Mouse (Mus musculus): ENCODE data around the gene Ptprd. TPM values are rescaled to one million over a fixed set of nuclear protein-coding genes. Genes with fewer than 3 reads are reported as not detected.

The Ptprd gene
- polyA plus RNA-seq, 1 experiment from 2014 or later = 15.9 TPM

DNA sequence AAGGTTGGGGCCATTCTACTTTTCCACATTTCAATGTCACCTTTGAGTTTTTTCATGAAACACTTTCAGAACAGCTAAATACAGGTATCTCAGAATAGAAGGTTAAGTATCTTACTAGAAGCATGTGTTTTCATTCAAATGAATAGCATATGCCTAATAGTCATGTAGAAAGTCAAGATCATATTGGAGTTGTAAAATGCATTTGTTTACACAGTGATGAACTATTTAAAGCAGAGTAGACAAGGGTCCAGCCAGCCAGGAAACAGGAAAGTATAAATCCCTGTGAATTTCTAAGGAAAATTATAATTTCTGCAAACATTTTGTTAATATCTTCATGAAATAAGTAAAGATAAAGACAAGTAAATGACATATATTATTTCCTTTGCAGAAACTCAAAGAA lies 1970.2 kb downstream of the Ptprd start:
- no peak for ATAC-seq (ENCODE audit: borderline replicate concordance, extremely low read depth, low FRiP score, low TSS enrichment)
- Histone ChIP-seq H3K9ac (no peak overlapping the region), H3K27ac (no peak overlapping the region), H3K4me1 (no peaks in the 10 kb centered on the region), H3K27me3 (no peaks in the 10 kb centered on the region), H3K9me3 (no peaks in the 10 kb centered on the region), H3K4me3 (no peak overlapping the region), H3K36me3 (no peaks in the 10 kb centered on the region), H3K4me2 (no peak overlapping the region)

DNA sequence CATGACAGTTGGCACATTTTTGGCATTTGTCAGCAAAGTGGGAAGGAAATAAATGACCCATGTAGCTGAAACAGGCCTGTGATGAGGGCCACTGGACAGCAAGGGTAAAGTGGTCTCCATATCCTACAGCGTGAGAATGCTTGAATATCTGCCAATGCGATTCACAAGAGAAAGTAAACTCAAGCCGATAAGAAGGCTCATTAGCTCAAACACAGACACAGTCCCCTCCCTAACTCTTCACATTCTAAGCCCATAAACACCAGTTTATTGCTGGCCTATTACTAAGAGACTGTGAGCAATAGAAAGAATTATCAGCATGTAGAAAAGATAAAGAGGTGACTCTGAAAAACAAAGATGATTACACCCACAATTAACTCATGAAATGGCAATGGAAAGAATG lies 1970.6 kb downstream of the Ptprd start:
- Histone ChIP-seq H3K9me3 (no peaks in the 10 kb centered on the region), H3K27ac (no peak overlapping the region), H3K4me1 (no peaks in the 10 kb centered on the region), H3K9ac (no peak overlapping the region), H3K4me3 (no peak overlapping the region), H3K27me3 (no peaks in the 10 kb centered on the region), H3K4me2 (no peak overlapping the region), H3K36me3 (no peaks in the 10 kb centered on the region)
- WGBS = 40% methylated on average over 3 of the region's 3 CpGs
- ATAC-seq (ENCODE audit: borderline replicate concordance, extremely low read depth, low FRiP score, low TSS enrichment) = no peak

DNA sequence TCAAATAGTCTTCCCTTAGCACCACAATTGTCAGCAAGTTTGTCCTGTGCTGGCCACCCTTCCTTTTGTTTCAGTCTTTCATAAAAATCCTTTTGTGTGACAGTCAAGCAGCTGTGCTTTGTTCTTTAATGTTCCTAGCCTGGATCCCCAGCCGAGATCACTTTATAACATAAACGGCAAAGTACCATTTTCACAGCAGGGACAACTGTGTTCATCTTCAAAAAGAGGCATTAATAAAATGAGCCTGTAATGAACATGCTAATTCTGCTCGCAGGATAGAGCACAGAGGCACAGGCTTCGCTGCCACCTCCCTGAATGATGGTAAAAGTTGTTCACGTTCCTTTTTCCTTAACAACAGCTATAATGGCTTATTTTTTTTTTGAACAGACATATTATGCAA lies 1972.7 kb downstream of the Ptprd start:
- Histone ChIP-seq H3K27me3 (no peaks in the 10 kb centered on the region), H3K9ac (no peak overlapping the region), H3K4me3 (no peak overlapping the region), H3K4me1 (no peaks in the 10 kb centered on the region), H3K36me3 (no peaks in the 10 kb centered on the region), H3K27ac (no peak overlapping the region), H3K9me3 (no peaks in the 10 kb centered on the region), H3K4me2 (no peak overlapping the region)
- 55% methylated on average over 5 of the region's 5 CpGs for WGBS
- ATAC-seq (ENCODE audit: borderline replicate concordance, extremely low read depth, low FRiP score, low TSS enrichment) = no peak

DNA sequence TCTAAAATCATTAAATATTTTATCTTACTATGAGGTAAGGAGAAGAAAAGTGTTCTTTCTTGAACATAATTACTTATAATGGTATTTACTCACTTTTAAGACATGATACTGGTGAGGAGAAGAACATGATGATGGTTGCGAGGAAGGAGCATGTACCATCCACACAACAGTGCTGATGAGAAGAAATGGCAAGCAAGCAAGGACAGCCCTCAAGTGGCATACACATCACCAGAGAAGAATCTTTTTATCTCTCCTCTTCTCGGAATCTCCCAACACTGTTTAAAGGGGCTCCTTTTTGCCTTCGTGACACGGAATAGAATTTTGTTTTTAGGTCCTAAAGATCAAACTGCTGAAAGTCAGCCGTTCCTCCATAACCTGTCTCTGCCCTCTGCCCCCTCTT lies 1973.2 kb downstream of the Ptprd start:
- Histone ChIP-seq H3K27me3 (no peaks in the 10 kb centered on the region), H3K4me3 (no peak overlapping the region), H3K9ac (no peak overlapping the region), H3K4me2 (no peak overlapping the region), H3K36me3 (no peaks in the 10 kb centered on the region), H3K4me1 (no peaks in the 10 kb centered on the region), H3K9me3 (no peaks in the 10 kb centered on the region), H3K27ac (no peak overlapping the region)
- ATAC-seq (ENCODE audit: borderline replicate concordance, extremely low read depth, low FRiP score, low TSS enrichment) = no peak
- WGBS = 66% methylated on average over 5 of the region's 5 CpGs

DNA sequence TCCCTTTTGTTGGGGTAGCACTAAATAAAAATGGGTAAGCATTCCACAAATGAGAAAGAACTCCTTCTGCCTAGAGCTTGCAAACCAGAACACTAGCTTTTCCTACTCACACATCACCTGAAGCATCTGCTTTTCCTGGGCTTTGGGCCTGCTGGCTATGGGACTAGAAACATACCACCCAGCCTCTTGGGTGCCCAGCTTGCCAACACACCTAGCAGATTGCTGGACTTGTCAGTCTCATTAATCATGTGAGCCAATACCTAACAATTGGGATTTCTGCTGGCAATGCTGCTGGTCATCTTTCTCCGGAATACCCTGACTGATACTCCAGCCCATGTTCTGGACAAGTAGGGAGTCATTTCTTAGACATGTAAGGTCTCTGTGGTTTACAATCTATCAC lies 1973.9 kb downstream of the Ptprd start:
- Histone ChIP-seq H3K27me3 (no peaks in the 10 kb centered on the region), H3K27ac (no peak overlapping the region), H3K4me1 (no peaks in the 10 kb centered on the region), H3K4me3 (no peak overlapping the region), H3K36me3 (no peaks in the 10 kb centered on the region), H3K9ac (no peak overlapping the region), H3K4me2 (no peak overlapping the region), H3K9me3 (no peaks in the 10 kb centered on the region)
- ATAC-seq (ENCODE audit: borderline replicate concordance, extremely low read depth, low FRiP score, low TSS enrichment) = no peak
- WGBS = 74% methylated on average over 1 of the region's 1 CpGs

DNA sequence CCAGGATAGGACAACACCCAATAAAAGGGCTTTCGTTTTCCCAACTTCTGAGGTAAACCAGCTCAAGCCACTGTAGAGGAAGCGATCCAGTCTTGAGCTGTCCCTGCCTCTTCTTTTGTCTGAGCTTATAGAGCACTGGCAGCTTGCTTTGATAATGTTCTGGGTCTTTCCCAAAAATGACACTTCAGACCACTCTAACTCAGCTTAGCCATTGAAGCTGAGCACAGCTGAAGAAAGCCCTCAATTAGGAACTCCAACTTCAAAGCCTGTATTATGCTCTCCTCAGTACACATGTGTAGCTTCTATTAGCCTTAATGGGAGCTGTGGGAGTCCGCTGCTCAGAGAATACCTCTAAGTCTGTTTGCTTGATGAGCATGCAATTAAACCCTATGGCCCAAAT lies 1988.0 kb downstream of the Ptprd start:
- Histone ChIP-seq H3K27me3 (no peaks in the 10 kb centered on the region), H3K27ac (no peak overlapping the region), H3K9ac (no peak overlapping the region), H3K4me2 (no peak overlapping the region), H3K9me3 (no peaks in the 10 kb centered on the region), H3K4me1 (no peaks in the 10 kb centered on the region), H3K4me3 (no peak overlapping the region), H3K36me3 (no peaks in the 10 kb centered on the region)
- no peak for ATAC-seq (ENCODE audit: borderline replicate concordance, extremely low read depth, low FRiP score, low TSS enrichment)
- WGBS = 86% methylated on average over 3 of the region's 3 CpGs

DNA sequence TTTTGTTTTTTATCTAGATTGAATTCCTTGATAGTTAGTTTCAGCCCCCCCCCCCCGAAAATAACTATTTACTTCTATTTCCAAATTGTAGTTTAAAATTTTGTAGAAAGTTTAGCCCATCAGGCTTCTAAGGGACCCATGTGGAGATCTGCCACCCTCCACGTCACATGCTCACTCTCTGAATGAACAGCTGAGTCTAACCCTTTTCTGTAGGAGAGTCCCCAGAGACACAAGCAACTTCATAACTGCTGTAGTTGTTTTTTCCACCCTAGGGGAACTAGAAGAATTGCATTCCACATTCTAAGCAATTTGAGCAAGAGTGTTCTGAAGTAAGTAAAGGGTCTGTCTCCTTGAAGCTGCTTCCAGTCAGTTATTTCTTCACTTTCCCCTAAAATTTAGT lies 1989.2 kb downstream of the Ptprd start:
- Histone ChIP-seq H3K36me3 (no peaks in the 10 kb centered on the region), H3K4me3 (no peak overlapping the region), H3K4me1 (no peaks in the 10 kb centered on the region), H3K27me3 (no peaks in the 10 kb centered on the region), H3K9ac (no peak overlapping the region), H3K4me2 (no peak overlapping the region), H3K27ac (no peak overlapping the region), H3K9me3 (no peaks in the 10 kb centered on the region)
- no peak for ATAC-seq (ENCODE audit: borderline replicate concordance, extremely low read depth, low FRiP score, low TSS enrichment)
- 67% methylated on average over 2 of the region's 2 CpGs for WGBS

DNA sequence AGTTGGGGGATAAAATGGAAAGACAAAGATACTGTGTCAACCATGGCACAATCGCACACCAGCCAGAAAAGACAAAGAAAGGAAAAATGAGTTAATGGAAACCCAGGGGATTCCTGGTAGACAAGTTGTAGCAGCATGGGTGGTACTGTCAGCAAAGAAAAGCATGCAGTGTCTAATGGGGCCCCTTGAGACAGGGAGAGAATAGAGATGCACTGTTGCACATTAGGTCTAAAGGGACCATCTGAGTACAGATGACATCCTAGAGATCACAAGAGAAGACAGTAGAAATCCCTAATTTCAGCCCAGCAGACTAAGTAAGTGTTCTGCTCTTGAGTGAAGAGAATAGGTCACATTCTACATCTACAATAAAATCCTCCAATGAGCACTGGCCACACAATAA lies 1993.7 kb downstream of the Ptprd start:
- no peaks in the 10 kb centered on the region for H3K9me3 ChIP-seq
- H3K4me1 ChIP-seq = no peaks in the 10 kb centered on the region
- H3K27me3 ChIP-seq = no peaks in the 10 kb centered on the region
- H3K4me2 ChIP-seq = no peak overlapping the region
- no peaks in the 10 kb centered on the region for H3K36me3 ChIP-seq
- no peak overlapping the region for H3K27ac ChIP-seq
- H3K9ac ChIP-seq = no peak overlapping the region
- WGBS = 89% methylated on average over 1 of the region's 1 CpGs
- no peak for ATAC-seq (ENCODE audit: borderline replicate concordance, extremely low read depth, low FRiP score, low TSS enrichment)
- no peak overlapping the region for H3K4me3 ChIP-seq

DNA sequence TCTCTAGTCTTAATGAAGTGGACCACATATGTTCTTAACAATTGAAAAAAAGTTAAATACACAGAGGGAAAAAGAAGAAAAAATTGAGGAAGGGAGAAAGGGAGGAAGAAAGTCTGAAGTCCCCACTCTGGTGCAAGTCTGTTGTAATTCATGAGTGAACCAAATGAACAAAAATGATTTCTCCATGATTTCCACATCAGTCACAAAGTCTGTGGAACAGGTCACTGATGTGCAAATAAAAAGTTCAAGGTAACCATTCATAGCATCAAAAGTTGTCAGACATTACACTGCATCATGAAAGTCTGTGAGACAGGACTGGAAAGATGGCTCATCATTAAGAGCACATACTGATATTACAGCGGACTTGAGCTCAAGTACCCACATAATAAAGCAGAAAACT lies 1996.6 kb downstream of the Ptprd start:
- no peak for ATAC-seq (ENCODE audit: borderline replicate concordance, extremely low read depth, low FRiP score, low TSS enrichment)
- 84% methylated on average over 1 of the region's 1 CpGs for WGBS
- H3K27ac ChIP-seq = no peak overlapping the region
- H3K4me3 ChIP-seq = no peak overlapping the region
- no peak overlapping the region for H3K4me2 ChIP-seq
- no peaks in the 10 kb centered on the region for H3K9me3 ChIP-seq
- no peak overlapping the region for H3K9ac ChIP-seq
- H3K36me3 ChIP-seq = no peaks in the 10 kb centered on the region
- H3K27me3 ChIP-seq = no peaks in the 10 kb centered on the region
- no peaks in the 10 kb centered on the region for H3K4me1 ChIP-seq

DNA sequence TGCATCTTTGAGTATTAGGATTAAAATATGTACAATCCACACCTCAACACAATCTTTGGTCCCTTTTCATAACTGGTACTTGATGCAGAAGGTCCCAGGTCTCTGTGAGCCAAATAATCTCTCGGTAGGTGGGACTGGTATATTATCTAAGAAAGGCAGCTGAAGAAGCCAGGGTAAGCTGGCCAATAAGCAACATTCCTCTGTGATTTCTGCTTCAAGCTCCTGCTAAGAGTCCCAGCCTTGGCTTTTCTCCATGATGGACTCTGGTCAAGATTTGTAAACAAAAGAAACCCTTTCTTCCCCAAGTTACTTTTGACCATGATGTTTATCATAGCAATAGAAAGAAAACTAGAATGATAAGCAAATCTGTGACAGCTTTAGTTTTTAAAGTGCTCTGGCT lies 2012.4 kb downstream of the Ptprd start:
- Histone ChIP-seq H3K27ac (no peak overlapping the region), H3K4me3 (no peak overlapping the region), H3K9ac (no peak overlapping the region), H3K4me1 (no peaks in the 10 kb centered on the region), H3K9me3 (no peaks in the 10 kb centered on the region), H3K36me3 (no peaks in the 10 kb centered on the region), H3K27me3 (no peaks in the 10 kb centered on the region), H3K4me2 (no peak overlapping the region)
- 0 out of 2 replicates have a peak, but pooled peaks have one; percentile 42 for ATAC-seq (ENCODE audit: borderline replicate concordance, extremely low read depth, low FRiP score, low TSS enrichment)
- 22% methylated on average over 1 of the region's 1 CpGs for WGBS

DNA sequence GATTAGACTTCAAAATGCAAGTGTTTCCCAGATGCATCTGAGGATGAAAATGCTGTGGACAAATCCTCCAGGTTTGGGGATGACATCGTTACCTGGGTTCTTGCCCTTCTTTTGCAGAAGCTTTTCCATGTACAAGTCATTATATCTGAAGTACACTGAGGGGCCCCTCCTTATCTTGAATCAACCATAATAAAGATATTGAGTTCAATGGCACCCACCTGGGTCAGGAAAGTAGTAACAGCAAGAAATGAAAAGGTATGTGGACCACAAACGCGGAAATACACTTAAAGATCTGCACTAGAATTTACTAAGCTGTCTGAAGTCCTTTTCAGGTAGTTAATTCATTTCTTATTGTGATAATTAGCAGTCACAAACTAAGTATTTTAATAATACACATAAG lies 2017.0 kb downstream of the Ptprd start:
- H3K4me2 ChIP-seq = no peak overlapping the region
- no peaks in the 10 kb centered on the region for H3K4me1 ChIP-seq
- WGBS = 76% methylated on average over 3 of the region's 3 CpGs
- H3K27me3 ChIP-seq = no peaks in the 10 kb centered on the region
- ATAC-seq (ENCODE audit: borderline replicate concordance, extremely low read depth, low FRiP score, low TSS enrichment) = no peak
- no peaks in the 10 kb centered on the region for H3K36me3 ChIP-seq
- H3K9me3 ChIP-seq = no peaks in the 10 kb centered on the region
- no peak overlapping the region for H3K27ac ChIP-seq
- H3K4me3 ChIP-seq = no peak overlapping the region
- no peak overlapping the region for H3K9ac ChIP-seq

DNA sequence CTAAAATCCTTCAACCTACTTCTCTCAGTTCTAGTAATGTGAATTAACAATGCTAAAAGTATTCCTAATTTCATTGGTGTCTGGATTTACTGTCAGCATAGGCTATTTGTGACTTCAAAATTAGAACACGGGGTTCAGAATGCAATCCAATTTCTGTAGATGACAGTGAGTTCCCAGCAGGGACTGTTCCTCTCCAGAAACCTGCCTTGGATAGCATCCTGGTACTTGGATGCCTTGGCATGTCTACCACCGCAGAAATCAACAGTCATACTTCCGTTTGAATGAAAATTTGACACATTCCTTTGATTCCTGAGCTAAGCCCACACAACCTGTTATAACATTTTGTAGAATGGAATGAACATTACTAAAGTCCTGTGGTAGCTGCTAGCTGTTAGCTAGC lies 2018.3 kb downstream of the Ptprd start:
- Histone ChIP-seq H3K27me3 (no peaks in the 10 kb centered on the region), H3K4me1 (no peaks in the 10 kb centered on the region), H3K27ac (no peak overlapping the region), H3K9ac (no peak overlapping the region), H3K9me3 (no peaks in the 10 kb centered on the region), H3K36me3 (no peaks in the 10 kb centered on the region), H3K4me3 (no peak overlapping the region), H3K4me2 (no peak overlapping the region)
- WGBS = 80% methylated on average over 3 of the region's 3 CpGs
- ATAC-seq (ENCODE audit: borderline replicate concordance, extremely low read depth, low FRiP score, low TSS enrichment) = no peak

DNA sequence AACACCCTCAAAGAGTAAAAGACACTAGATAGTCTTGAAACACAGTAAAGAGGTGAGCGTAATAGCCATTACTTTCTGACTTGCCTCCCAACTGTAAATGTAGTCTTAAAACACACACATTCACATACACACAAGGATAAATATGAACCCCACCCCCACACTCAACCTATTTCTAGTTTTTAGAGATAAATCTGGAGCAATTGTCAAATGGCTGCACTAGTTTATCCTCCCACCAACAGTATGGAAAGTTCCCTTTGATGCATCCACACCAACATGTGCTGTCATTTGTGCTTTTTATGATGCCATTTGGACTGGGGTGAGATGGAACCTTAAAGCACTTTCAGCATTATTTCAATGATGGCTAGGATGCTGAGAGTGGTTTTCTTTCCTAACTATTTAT lies 2019.7 kb downstream of the Ptprd start:
- WGBS = 94% methylated on average over 1 of the region's 1 CpGs
- Histone ChIP-seq H3K4me1 (no peaks in the 10 kb centered on the region), H3K27ac (no peak overlapping the region), H3K9ac (no peak overlapping the region), H3K9me3 (no peaks in the 10 kb centered on the region), H3K27me3 (no peaks in the 10 kb centered on the region), H3K4me3 (no peak overlapping the region), H3K36me3 (no peaks in the 10 kb centered on the region), H3K4me2 (no peak overlapping the region)
- ATAC-seq (ENCODE audit: borderline replicate concordance, extremely low read depth, low FRiP score, low TSS enrichment) = no peak
